Mouse (Mus musculus): ENCODE measurements around the gene Gpd1l.

DNA sequence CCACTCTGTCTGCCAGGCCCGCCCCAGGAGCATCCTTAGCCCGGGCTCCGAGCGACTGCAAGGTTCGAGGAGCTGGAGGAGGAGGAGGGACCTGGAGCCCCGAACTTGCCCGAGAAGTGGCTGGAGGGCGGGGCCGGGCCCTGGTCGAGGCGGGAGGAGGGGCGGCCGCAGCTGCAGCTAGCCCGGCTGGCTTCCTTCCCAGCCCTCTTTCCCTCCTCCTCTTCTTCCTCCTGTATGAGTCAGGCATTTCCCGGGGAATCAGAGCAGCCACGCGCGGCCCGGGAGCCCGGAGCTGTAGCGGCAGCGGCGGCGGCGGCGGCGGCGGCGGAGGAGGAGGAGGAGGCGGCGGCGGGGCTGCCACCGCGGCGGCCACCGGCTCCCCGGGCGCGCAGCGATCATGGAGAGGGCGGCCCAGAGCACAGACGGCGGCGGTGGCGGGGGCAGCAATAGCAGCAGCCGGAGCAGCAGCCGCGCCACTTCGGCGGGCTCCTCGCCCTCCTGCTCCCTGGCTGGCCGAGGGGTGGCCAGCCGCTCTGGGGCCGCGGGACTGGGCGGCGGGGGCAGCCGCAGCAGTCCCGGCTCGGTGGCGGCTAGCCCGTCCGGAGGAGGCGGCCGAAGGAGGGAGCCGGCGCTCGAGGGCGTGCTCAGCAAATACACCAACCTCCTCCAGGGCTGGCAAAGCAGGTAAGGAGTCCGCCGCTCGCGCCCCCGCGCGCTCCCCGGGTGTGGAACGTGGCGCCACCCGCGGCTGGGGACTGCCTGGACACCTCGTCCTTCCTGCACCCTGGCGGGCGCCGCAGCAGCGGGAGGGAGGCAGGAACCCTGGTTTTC is 44.7 kb upstream of the Gpd1l start, which contains the start of gene Osbpl10:
- TF ChIP-seq POLR2A (IDR thresholded peaks at IDR 0.05; ENCODE audit: low read depth, low read length) (peak; percentile 16; the same call in 1 of the 2 replicates), CTCF (IDR thresholded peaks at IDR 0.05; ENCODE audit: extremely low read depth, insufficient read length, insufficient replicate concordance, low read depth, low read length) (peak; percentile 18; the same call in 1 of the 2 replicates)
